Mouse (Mus musculus): ENCODE measurements around the gene Peli1. TPM values are rescaled to one million over a fixed set of nuclear protein-coding genes. Genes with fewer than 3 reads are reported as not detected.
"Not testable (repeated sequence)": the region's sequence is repeated elsewhere in the genome, so short reads cannot be mapped to it uniquely, and the experiment has no call there.

Gene Peli1
- polyA plus RNA-seq, 1 experiment from 2014 or later = 35.8 TPM

GRCm38 (mm10) chr11:21164312-21164993 lies 73.4 kb downstream of the Peli1 start:
- no peak overlapping the region for H3K27ac ChIP-seq
- no peaks in the 10 kb centered on the region for H3K9me3 ChIP-seq
- no peak for ATAC-seq
- peaks cover 8% of the 10 kb centered on the region; the same call in 1 of the 2 replicates for H3K4me1 ChIP-seq (replicated peaks)
- H3K36me3 ChIP-seq = no peaks in the 10 kb centered on the region; the same call in 1 of the 2 replicates
- H3K4me2 ChIP-seq (replicated peaks) = no peak overlapping the region
- H3K27me3 ChIP-seq (replicated peaks) = no peaks in the 10 kb centered on the region
- H3K4me3 ChIP-seq (replicated peaks) = no peak overlapping the region
- WGBS = 63% methylated on average over 8 of the region's 8 CpGs
- no peak overlapping the region for H3K9ac ChIP-seq

GRCm38 (mm10) chr11:21164994-21165560 lies 74.0 kb downstream of the Peli1 start:
- 78% methylated on average over 4 of the region's 4 CpGs for WGBS
- H3K4me3 ChIP-seq (replicated peaks) = no peak overlapping the region
- peaks cover 8% of the 10 kb centered on the region; the same call in 1 of the 2 replicates for H3K4me1 ChIP-seq (replicated peaks)
- no peak overlapping the region for H3K27ac ChIP-seq
- no peaks in the 10 kb centered on the region for H3K27me3 ChIP-seq (replicated peaks)
- no peaks in the 10 kb centered on the region; the same call in 1 of the 2 replicates for H3K36me3 ChIP-seq
- no peak overlapping the region for H3K4me2 ChIP-seq (replicated peaks)
- ATAC-seq = no peak
- H3K9ac ChIP-seq = no peak overlapping the region
- no peaks in the 10 kb centered on the region for H3K9me3 ChIP-seq

GRCm38 (mm10) chr11:21166495-21167096 lies 75.5 kb downstream of the Peli1 start:
- WGBS = 97% methylated on average over 2 of the region's 2 CpGs
- ATAC-seq = no peak
- no peak overlapping the region for H3K4me2 ChIP-seq (replicated peaks)

GRCm38 (mm10) chr11:21168828-21169607 lies 77.9 kb downstream of the Peli1 start:
- ATAC-seq = no peak
- WGBS = 75% methylated on average over 6 of the region's 6 CpGs

More at GRCm38 (mm10) chr11:21166495-21167096, 75.5 kb downstream of the Peli1 start:
- no peak overlapping the region for H3K27ac ChIP-seq
- peaks cover 8% of the 10 kb centered on the region; the same call in 1 of the 2 replicates for H3K4me1 ChIP-seq (replicated peaks)
- no peaks in the 10 kb centered on the region for H3K27me3 ChIP-seq (replicated peaks)
- H3K9ac ChIP-seq = no peak overlapping the region
- H3K4me3 ChIP-seq (replicated peaks) = no peak overlapping the region
- no peaks in the 10 kb centered on the region; the same call in 1 of the 2 replicates for H3K36me3 ChIP-seq
- no peaks in the 10 kb centered on the region for H3K9me3 ChIP-seq

GRCm38 (mm10) chr11:21169608-21169860 lies 78.4 kb downstream of the Peli1 start:
- not testable (repeated sequence) for H3K4me2 ChIP-seq (replicated peaks); H3K4me3 ChIP-seq (replicated peaks); H3K9me3 ChIP-seq; H3K9ac ChIP-seq; H3K4me1 ChIP-seq (replicated peaks); H3K27ac ChIP-seq; ATAC-seq; H3K27me3 ChIP-seq (replicated peaks); H3K36me3 ChIP-seq
- WGBS = 95% methylated on average over 1 of the region's 1 CpGs

More at GRCm38 (mm10) chr11:21168828-21169607, 77.9 kb downstream of the Peli1 start:
- H3K9me3 ChIP-seq = no peaks in the 10 kb centered on the region
- no peak overlapping the region for H3K9ac ChIP-seq
- H3K27me3 ChIP-seq (replicated peaks) = no peaks in the 10 kb centered on the region
- no peak overlapping the region for H3K4me3 ChIP-seq (replicated peaks)
- no peak overlapping the region for H3K27ac ChIP-seq
- H3K4me1 ChIP-seq (replicated peaks) = peaks cover 3% of the 10 kb centered on the region; the same call in 1 of the 2 replicates
- no peak overlapping the region for H3K4me2 ChIP-seq (replicated peaks)
- no peaks in the 10 kb centered on the region; the same call in 1 of the 2 replicates for H3K36me3 ChIP-seq

- no peaks in the 10 kb centered on the region; the same call in 1 of the 2 replicates for H3K36me3 ChIP-seq
- no peak overlapping the region for H3K4me3 ChIP-seq (replicated peaks)
- no peak overlapping the region for H3K9ac ChIP-seq
- no peaks in the 10 kb centered on the region for H3K9me3 ChIP-seq
- no peak overlapping the region for H3K4me2 ChIP-seq (replicated peaks)
- peaks cover 3% of the 10 kb centered on the region; the same call in 1 of the 2 replicates for H3K4me1 ChIP-seq (replicated peaks)
- no peaks in the 10 kb centered on the region for H3K27me3 ChIP-seq (replicated peaks)
- no peak overlapping the region for H3K27ac ChIP-seq
- WGBS = 89% methylated on average over 3 of the region's 3 CpGs
- ATAC-seq = no peak
Observed at GRCm38 (mm10) chr11:21172281-21172680, 81.2 kb downstream of the Peli1 start.

- Histone ChIP-seq H3K36me3 (no peaks in the 10 kb centered on the region; the same call in 1 of the 2 replicates), H3K9ac (no peak overlapping the region), H3K4me2 (replicated peaks) (no peak overlapping the region), H3K27me3 (replicated peaks) (no peaks in the 10 kb centered on the region), H3K4me1 (replicated peaks) (peaks cover 3% of the 10 kb centered on the region; the same call in 1 of the 2 replicates), H3K27ac (no peak overlapping the region), H3K4me3 (replicated peaks) (no peak overlapping the region), H3K9me3 (no peaks in the 10 kb centered on the region)
- WGBS = 93% methylated on average over 6 of the region's 6 CpGs
- ATAC-seq = no peak
Observed at GRCm38 (mm10) chr11:21173926-21174325, 82.8 kb downstream of the Peli1 start.

GRCm38 (mm10) chr11:21174396-21174795 lies 83.3 kb downstream of the Peli1 start:
- H3K4me3 ChIP-seq (replicated peaks) = no peak overlapping the region
- H3K9me3 ChIP-seq = no peaks in the 10 kb centered on the region
- H3K4me1 ChIP-seq (replicated peaks) = peaks cover 3% of the 10 kb centered on the region; the same call in 1 of the 2 replicates
- H3K27me3 ChIP-seq (replicated peaks) = no peaks in the 10 kb centered on the region
- 0 out of 2 replicates have a peak, but pooled peaks have one; percentile 36 for ATAC-seq
- H3K27ac ChIP-seq = no peak overlapping the region
- 33% methylated on average over 5 of the region's 5 CpGs for WGBS
- H3K36me3 ChIP-seq = no peaks in the 10 kb centered on the region
- H3K9ac ChIP-seq = no peak overlapping the region
- no peak overlapping the region for H3K4me2 ChIP-seq (replicated peaks)

- Histone ChIP-seq H3K4me1 (replicated peaks) (peaks cover 3% of the 10 kb centered on the region; the same call in 1 of the 2 replicates), H3K27me3 (replicated peaks) (no peaks in the 10 kb centered on the region), H3K4me2 (replicated peaks) (no peak overlapping the region), H3K27ac (no peak overlapping the region), H3K9me3 (no peaks in the 10 kb centered on the region), H3K36me3 (no peaks in the 10 kb centered on the region), H3K9ac (no peak overlapping the region), H3K4me3 (replicated peaks) (no peak overlapping the region)
- ATAC-seq = no peak
- 74% methylated on average over 7 of the region's 7 CpGs for WGBS
Observed at GRCm38 (mm10) chr11:21175063-21175462, 84.0 kb downstream of the Peli1 start.

- Histone ChIP-seq H3K36me3 (no peaks in the 10 kb centered on the region), H3K27me3 (replicated peaks) (no peaks in the 10 kb centered on the region), H3K27ac (no peak overlapping the region), H3K9me3 (no peaks in the 10 kb centered on the region), H3K9ac (no peak overlapping the region), H3K4me1 (replicated peaks) (peaks cover 3% of the 10 kb centered on the region; the same call in 1 of the 2 replicates), H3K4me3 (replicated peaks) (no peak overlapping the region), H3K4me2 (replicated peaks) (no peak overlapping the region)
- no peak for ATAC-seq
Observed at GRCm38 (mm10) chr11:21176491-21176890, 85.4 kb downstream of the Peli1 start.

- H3K27ac ChIP-seq = no peak overlapping the region
- peak; percentile 56 for ATAC-seq
- H3K4me2 ChIP-seq (replicated peaks) = no peak overlapping the region
- peaks cover 3% of the 10 kb centered on the region; the same call in 1 of the 2 replicates for H3K4me1 ChIP-seq (replicated peaks)
- no peaks in the 10 kb centered on the region for H3K9me3 ChIP-seq
- WGBS = 28% methylated on average over 4 of the region's 4 CpGs
- H3K4me3 ChIP-seq (replicated peaks) = no peak overlapping the region
- no peaks in the 10 kb centered on the region for H3K36me3 ChIP-seq
- no peaks in the 10 kb centered on the region for H3K27me3 ChIP-seq (replicated peaks)
- no peak overlapping the region for H3K9ac ChIP-seq
Observed at GRCm38 (mm10) chr11:21178343-21178742, 87.3 kb downstream of the Peli1 start.

All from intestine, embryonic 15.5 days (tissue).